Mouse (Mus musculus): Measurements from ENCODE around the gene Immp2l. TPM values are rescaled to one million over a fixed set of nuclear protein-coding genes. Genes with fewer than 3 reads are reported as not detected.

Gene Immp2l
- polyA plus RNA-seq, 1 experiment from 2014 or later: 16.5 TPM

- Histone ChIP-seq H3K9ac (no peak overlapping the region), H3K4me3 (no peak overlapping the region), H3K36me3 (no peaks in the 10 kb centered on the region), H3K4me2 (replicated peaks) (no peak overlapping the region), H3K9me3 (no peaks in the 10 kb centered on the region), H3K27ac (no peak overlapping the region), H3K4me1 (no peaks in the 10 kb centered on the region), H3K27me3 (no peaks in the 10 kb centered on the region)
- ATAC-seq (ENCODE audit: low FRiP score, low read depth): no peak
- 75% methylated on average over 11 of the region's 11 CpGs for WGBS
Measured at GRCm38 (mm10) chr12:41054006-41054791, 30.3 kb downstream of the Immp2l start.

GRCm38 (mm10) chr12:41055941-41056340 is 32.1 kb downstream of the Immp2l start:
- Histone ChIP-seq H3K9ac (no peak overlapping the region), H3K27ac (no peak overlapping the region), H3K9me3 (no peaks in the 10 kb centered on the region), H3K4me2 (replicated peaks) (no peak overlapping the region), H3K4me3 (no peak overlapping the region), H3K36me3 (no peaks in the 10 kb centered on the region), H3K27me3 (no peaks in the 10 kb centered on the region), H3K4me1 (no peaks in the 10 kb centered on the region)
- ATAC-seq (ENCODE audit: low FRiP score, low read depth): no peak

- Histone ChIP-seq H3K9me3 (no peaks in the 10 kb centered on the region), H3K36me3 (no peaks in the 10 kb centered on the region), H3K9ac (no peak overlapping the region), H3K27ac (no peak overlapping the region), H3K27me3 (no peaks in the 10 kb centered on the region), H3K4me1 (no peaks in the 10 kb centered on the region), H3K4me2 (replicated peaks) (no peak overlapping the region), H3K4me3 (no peak overlapping the region)
- no peak for ATAC-seq (ENCODE audit: low FRiP score, low read depth)
- 85% methylated on average over 3 of the region's 3 CpGs for WGBS
Measured at GRCm38 (mm10) chr12:41063281-41063680, 39.4 kb downstream of the Immp2l start.

GRCm38 (mm10) chr12:41081843-41082242 is 58.0 kb downstream of the Immp2l start:
- 88% methylated on average over 1 of the region's 1 CpGs for WGBS

GRCm38 (mm10) chr12:41084370-41085089 is 60.6 kb downstream of the Immp2l start:
- Histone ChIP-seq H3K9me3 (peaks cover 5% of the 10 kb centered on the region; the same call in 1 of the 2 replicates), H3K4me2 (replicated peaks) (no peak overlapping the region), H3K4me3 (no peak overlapping the region), H3K4me1 (peaks cover 15% of the 10 kb centered on the region), H3K27ac (no peak overlapping the region), H3K9ac (no peak overlapping the region), H3K36me3 (no peaks in the 10 kb centered on the region), H3K27me3 (no peaks in the 10 kb centered on the region)
- 70% methylated on average over 2 of the region's 2 CpGs for WGBS
- no peak for ATAC-seq (ENCODE audit: low FRiP score, low read depth)

More at GRCm38 (mm10) chr12:41081843-41082242, 58.0 kb downstream of the Immp2l start:
- Histone ChIP-seq H3K27me3 (no peaks in the 10 kb centered on the region), H3K9ac (no peak overlapping the region), H3K36me3 (no peaks in the 10 kb centered on the region), H3K4me1 (peaks cover 10% of the 10 kb centered on the region), H3K4me3 (no peak overlapping the region), H3K4me2 (replicated peaks) (no peak overlapping the region), H3K27ac (no peak overlapping the region), H3K9me3 (peaks cover 5% of the 10 kb centered on the region; the same call in 1 of the 2 replicates)
- no peak for ATAC-seq (ENCODE audit: low FRiP score, low read depth)

GRCm38 (mm10) chr12:41089931-41090366 is 66.1 kb downstream of the Immp2l start:
- Histone ChIP-seq H3K4me1 (peaks cover 13% of the 10 kb centered on the region), H3K9me3 (no peaks in the 10 kb centered on the region), H3K27me3 (no peaks in the 10 kb centered on the region), H3K4me3 (no peak overlapping the region), H3K4me2 (replicated peaks) (no peak overlapping the region), H3K36me3 (no peaks in the 10 kb centered on the region), H3K9ac (no peak overlapping the region), H3K27ac (no peak overlapping the region)
- WGBS: 84% methylated on average over 5 of the region's 5 CpGs
- no peak for ATAC-seq (ENCODE audit: low FRiP score, low read depth)

- no peaks in the 10 kb centered on the region for H3K27me3 ChIP-seq
- no peak overlapping the region for H3K9ac ChIP-seq
- H3K9me3 ChIP-seq: no peaks in the 10 kb centered on the region
- H3K4me2 ChIP-seq (replicated peaks): no peak overlapping the region
- no peaks in the 10 kb centered on the region for H3K36me3 ChIP-seq
- WGBS: 76% methylated on average over 2 of the region's 2 CpGs
- no peak overlapping the region for H3K4me3 ChIP-seq
- peaks cover 12% of the 10 kb centered on the region for H3K4me1 ChIP-seq
- H3K27ac ChIP-seq: no peak overlapping the region
- ATAC-seq (ENCODE audit: low FRiP score, low read depth): no peak
Measured at GRCm38 (mm10) chr12:41090771-41091170, 66.9 kb downstream of the Immp2l start.

- WGBS: 68% methylated on average over 2 of the region's 2 CpGs
- no peak overlapping the region for H3K4me2 ChIP-seq (replicated peaks)
- H3K27me3 ChIP-seq: no peaks in the 10 kb centered on the region
- no peaks in the 10 kb centered on the region for H3K36me3 ChIP-seq
- no peak for ATAC-seq (ENCODE audit: low FRiP score, low read depth)
- H3K4me1 ChIP-seq: peaks cover 10% of the 10 kb centered on the region
- H3K9ac ChIP-seq: no peak overlapping the region
- no peaks in the 10 kb centered on the region for H3K9me3 ChIP-seq
- no peak overlapping the region for H3K27ac ChIP-seq
- H3K4me3 ChIP-seq: no peak overlapping the region
Measured at GRCm38 (mm10) chr12:41091316-41091715, 67.4 kb downstream of the Immp2l start.

GRCm38 (mm10) chr12:41096045-41096444 is 72.2 kb downstream of the Immp2l start:
- Histone ChIP-seq H3K36me3 (no peaks in the 10 kb centered on the region), H3K9ac (no peak overlapping the region), H3K27me3 (no peaks in the 10 kb centered on the region), H3K4me2 (replicated peaks) (no peak overlapping the region), H3K9me3 (no peaks in the 10 kb centered on the region), H3K4me3 (no peak overlapping the region), H3K27ac (no peak overlapping the region), H3K4me1 (peaks cover 4% of the 10 kb centered on the region; the same call in 1 of the 2 replicates)
- ATAC-seq (ENCODE audit: low FRiP score, low read depth): no peak
- WGBS: 58% methylated on average over 4 of the region's 4 CpGs

- H3K9me3 ChIP-seq: no peaks in the 10 kb centered on the region
- H3K36me3 ChIP-seq: no peaks in the 10 kb centered on the region
- ATAC-seq (ENCODE audit: low FRiP score, low read depth): no peak
- 47% methylated on average over 5 of the region's 5 CpGs for WGBS
- no peak overlapping the region for H3K9ac ChIP-seq
- H3K4me2 ChIP-seq (replicated peaks): no peak overlapping the region
- no peak overlapping the region for H3K27ac ChIP-seq
- no peaks in the 10 kb centered on the region for H3K27me3 ChIP-seq
- no peak overlapping the region for H3K4me3 ChIP-seq
- H3K4me1 ChIP-seq: no peaks in the 10 kb centered on the region
Measured at GRCm38 (mm10) chr12:41097406-41097805, 73.5 kb downstream of the Immp2l start.

GRCm38 (mm10) chr12:41109011-41109410 is 85.1 kb downstream of the Immp2l start:
- Histone ChIP-seq H3K27me3 (no peaks in the 10 kb centered on the region), H3K27ac (no peak overlapping the region), H3K9ac (no peak overlapping the region), H3K36me3 (no peaks in the 10 kb centered on the region), H3K4me1 (no peaks in the 10 kb centered on the region), H3K4me3 (no peak overlapping the region), H3K9me3 (no peaks in the 10 kb centered on the region), H3K4me2 (replicated peaks) (no peak overlapping the region)
- 78% methylated on average over 2 of the region's 2 CpGs for WGBS
- ATAC-seq (ENCODE audit: low FRiP score, low read depth): no peak

- H3K9me3 ChIP-seq: no peaks in the 10 kb centered on the region
- H3K4me3 ChIP-seq: no peak overlapping the region
- no peaks in the 10 kb centered on the region for H3K4me1 ChIP-seq
- no peak overlapping the region for H3K4me2 ChIP-seq (replicated peaks)
- no peaks in the 10 kb centered on the region for H3K36me3 ChIP-seq
- no peak overlapping the region for H3K27ac ChIP-seq
- H3K9ac ChIP-seq: no peak overlapping the region
- ATAC-seq (ENCODE audit: low FRiP score, low read depth): no peak
- H3K27me3 ChIP-seq: no peaks in the 10 kb centered on the region
- WGBS: 38% methylated on average over 1 of the region's 1 CpGs
Measured at GRCm38 (mm10) chr12:41111456-41111855, 87.6 kb downstream of the Immp2l start.
